Mouse (Mus musculus): ENCODE data around the gene Fam110c. TPM values are rescaled to one million over a fixed set of nuclear protein-coding genes. Genes with fewer than 3 reads are reported as not detected.
A peak's percentile ranks its signal among the peaks of the same experiment; 100 is the strongest.
"Not testable (repeated sequence)": the region's sequence is repeated elsewhere in the genome, so short reads cannot be mapped to it uniquely, and the experiment has no call there.

Gene Fam110c
- 0.17 and 0.38 TPM in 2 replicates for polyA plus RNA-seq (2014; fragmentation: Nextera tagmentation; extraction: Ambion mirVana)

- peak; percentile 76 for ATAC-seq (replicated peaks; ENCODE audit: insufficient number of reproducible peaks, low FRiP score, low TSS enrichment, low read depth)
- H3K36me3 ChIP-seq (replicated peaks; ENCODE audit: control insufficient read depth, insufficient read depth, low read depth, low read length): no peaks in the 10 kb centered on the region
- no peaks in the 10 kb centered on the region for H3K9me3 ChIP-seq (replicated peaks; ENCODE audit: control insufficient read depth, low read length)
- no peak within 1 kb of the TSS for H3K27ac ChIP-seq (replicated peaks; ENCODE audit: low read depth, low read length)
- H3K9ac ChIP-seq (replicated peaks; ENCODE audit: low read length): peak within 1 kb of the TSS; percentile 50
- H3K27me3 ChIP-seq (ENCODE audit: control insufficient read depth, insufficient read depth, low read length): peaks cover 28% of the 10 kb centered on the region
- peak within 1 kb of the TSS; percentile 91 for H3K4me2 ChIP-seq (ENCODE audit: low read depth, low read length)
- peak within 1 kb of the TSS; percentile 47 for H3K4me3 ChIP-seq (ENCODE audit: low read depth, low read length)
- 3% methylated on average over 50 of the region's 50 CpGs for WGBS
- peak; percentile 34 for DNase-seq (ENCODE audit: low spot score)
- peaks cover 2% of the 10 kb centered on the region; the same call in 1 of the 2 replicates for H3K4me1 ChIP-seq (ENCODE audit: control insufficient read depth, insufficient read depth, low read length)
These were observed at the start of gene Fam110c for GRCm38 (mm10) chr12:31073412-31074354. TSS of gene Fam110c (plus strand) at chr12:31073861.

GRCm38 (mm10) chr12:31026423-31026822, 47.2 kb upstream of the Fam110c start:
- 31% methylated on average over 7 of the region's 7 CpGs for WGBS
- DNase-seq (ENCODE audit: low spot score) (peak; percentile 76), ATAC-seq (replicated peaks; ENCODE audit: insufficient number of reproducible peaks, low FRiP score, low TSS enrichment, low read depth) (no peak)

GRCm38 (mm10) chr12:31052066-31052465, 21.6 kb upstream of the Fam110c start:
- WGBS: 81% methylated on average over 4 of the region's 4 CpGs
- H3K27me3 ChIP-seq (ENCODE audit: control insufficient read depth, insufficient read depth, low read length): no peaks in the 10 kb centered on the region
- no peak overlapping the region for H3K4me3 ChIP-seq (ENCODE audit: low read depth, low read length)
- H3K27ac ChIP-seq (replicated peaks; ENCODE audit: low read depth, low read length): no peak overlapping the region
- H3K36me3 ChIP-seq (replicated peaks; ENCODE audit: control insufficient read depth, insufficient read depth, low read depth, low read length): no peaks in the 10 kb centered on the region
- H3K4me2 ChIP-seq (ENCODE audit: low read depth, low read length): no peak overlapping the region
- H3K9ac ChIP-seq (replicated peaks; ENCODE audit: low read length): no peak overlapping the region
- no peak for ATAC-seq (replicated peaks; ENCODE audit: insufficient number of reproducible peaks, low FRiP score, low TSS enrichment, low read depth)
- H3K9me3 ChIP-seq (replicated peaks; ENCODE audit: control insufficient read depth, low read length): no peaks in the 10 kb centered on the region
- DNase-seq (ENCODE audit: low spot score): no peak
- H3K4me1 ChIP-seq (ENCODE audit: control insufficient read depth, insufficient read depth, low read length): no peaks in the 10 kb centered on the region

More at GRCm38 (mm10) chr12:31026423-31026822, 47.2 kb upstream of the Fam110c start:
- H3K27me3 ChIP-seq (ENCODE audit: control insufficient read depth, insufficient read depth, low read length): no peaks in the 10 kb centered on the region
- no peak overlapping the region for H3K4me3 ChIP-seq (ENCODE audit: low read depth, low read length)
- H3K4me1 ChIP-seq (ENCODE audit: control insufficient read depth, insufficient read depth, low read length): no peaks in the 10 kb centered on the region
- H3K36me3 ChIP-seq (replicated peaks; ENCODE audit: control insufficient read depth, insufficient read depth, low read depth, low read length): no peaks in the 10 kb centered on the region
- H3K27ac ChIP-seq (replicated peaks; ENCODE audit: low read depth, low read length): no peak overlapping the region
- H3K9ac ChIP-seq (replicated peaks; ENCODE audit: low read length): no peak overlapping the region
- H3K4me2 ChIP-seq (ENCODE audit: low read depth, low read length): no peak overlapping the region
- no peaks in the 10 kb centered on the region for H3K9me3 ChIP-seq (replicated peaks; ENCODE audit: control insufficient read depth, low read length)

DNA sequence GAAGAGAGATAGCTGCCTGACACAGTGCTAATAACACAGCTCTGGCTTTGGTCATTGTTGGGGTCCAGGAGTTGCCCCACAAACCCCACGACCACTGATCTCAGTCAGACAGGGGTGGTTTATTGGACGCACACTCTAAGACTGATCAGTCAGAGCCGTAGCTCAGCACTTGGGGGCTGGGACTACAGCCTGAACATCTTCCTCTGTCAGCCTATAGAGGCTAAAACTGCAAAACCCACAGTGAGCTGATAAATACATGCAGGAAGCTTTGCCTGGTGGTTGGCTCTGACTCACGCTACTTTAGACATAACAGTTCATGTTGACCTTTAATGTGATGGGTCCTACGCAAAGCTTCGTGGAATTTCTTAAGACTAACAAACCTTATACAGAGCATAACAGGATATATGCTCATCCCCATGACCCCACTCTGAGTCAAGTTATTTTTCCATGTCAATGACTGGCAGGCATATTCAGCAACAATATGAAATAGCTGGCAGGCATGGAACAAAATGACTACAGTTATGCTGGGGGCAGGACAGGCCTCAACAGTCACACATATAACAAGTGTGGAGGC, 17.3 kb upstream of the Fam110c start:
- H3K9me3 ChIP-seq (replicated peaks; ENCODE audit: control insufficient read depth, low read length): no peaks in the 10 kb centered on the region
- no peak overlapping the region for H3K27ac ChIP-seq (replicated peaks; ENCODE audit: low read depth, low read length)
- no peak overlapping the region for H3K4me2 ChIP-seq (ENCODE audit: low read depth, low read length)
- DNase-seq (ENCODE audit: low spot score) (no peak), ATAC-seq (replicated peaks; ENCODE audit: insufficient number of reproducible peaks, low FRiP score, low TSS enrichment, low read depth) (no peak)
- 77% methylated on average over 6 of the region's 6 CpGs for WGBS
- H3K4me1 ChIP-seq (ENCODE audit: control insufficient read depth, insufficient read depth, low read length): no peaks in the 10 kb centered on the region
- H3K4me3 ChIP-seq (ENCODE audit: low read depth, low read length): no peak overlapping the region
- no peaks in the 10 kb centered on the region for H3K27me3 ChIP-seq (ENCODE audit: control insufficient read depth, insufficient read depth, low read length)
- H3K36me3 ChIP-seq (replicated peaks; ENCODE audit: control insufficient read depth, insufficient read depth, low read depth, low read length): no peaks in the 10 kb centered on the region
- H3K9ac ChIP-seq (replicated peaks; ENCODE audit: low read length): no peak overlapping the region

DNA sequence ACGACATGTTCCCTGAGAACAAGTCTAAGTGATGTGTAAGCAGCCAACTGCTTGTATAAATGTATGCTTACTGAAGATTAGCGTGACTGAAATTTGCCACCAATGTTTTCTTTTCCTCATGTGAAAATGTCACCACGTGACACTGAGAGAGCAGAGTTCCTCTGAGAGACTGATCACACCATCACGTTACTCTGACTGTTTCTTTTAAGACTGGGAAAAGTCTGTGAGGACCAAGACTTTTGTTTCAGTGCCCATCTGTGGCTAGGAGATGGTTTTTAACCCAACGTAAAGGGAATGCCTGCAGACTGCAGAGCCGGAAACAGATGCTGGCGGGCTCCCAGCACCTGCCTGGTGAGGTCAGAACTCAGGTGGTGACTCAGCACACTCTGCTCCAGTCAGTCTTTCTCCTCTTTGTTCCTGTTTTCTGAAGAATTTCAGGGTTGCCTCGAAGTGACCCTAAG, 14.2 kb upstream of the Fam110c start:
- H3K27ac ChIP-seq (replicated peaks; ENCODE audit: low read depth, low read length): no peak overlapping the region
- H3K9ac ChIP-seq (replicated peaks; ENCODE audit: low read length): no peak overlapping the region
- H3K27me3 ChIP-seq (ENCODE audit: control insufficient read depth, insufficient read depth, low read length): no peaks in the 10 kb centered on the region
- 48% methylated on average over 8 of the region's 8 CpGs for WGBS
- no peak overlapping the region for H3K4me3 ChIP-seq (ENCODE audit: low read depth, low read length)
- no peaks in the 10 kb centered on the region for H3K4me1 ChIP-seq (ENCODE audit: control insufficient read depth, insufficient read depth, low read length)
- DNase-seq (ENCODE audit: low spot score): no peak
- no peaks in the 10 kb centered on the region for H3K9me3 ChIP-seq (replicated peaks; ENCODE audit: control insufficient read depth, low read length)
- H3K36me3 ChIP-seq (replicated peaks; ENCODE audit: control insufficient read depth, insufficient read depth, low read depth, low read length): no peaks in the 10 kb centered on the region
- H3K4me2 ChIP-seq (ENCODE audit: low read depth, low read length): no peak overlapping the region
- ATAC-seq (replicated peaks; ENCODE audit: insufficient number of reproducible peaks, low FRiP score, low TSS enrichment, low read depth): no peak

DNA sequence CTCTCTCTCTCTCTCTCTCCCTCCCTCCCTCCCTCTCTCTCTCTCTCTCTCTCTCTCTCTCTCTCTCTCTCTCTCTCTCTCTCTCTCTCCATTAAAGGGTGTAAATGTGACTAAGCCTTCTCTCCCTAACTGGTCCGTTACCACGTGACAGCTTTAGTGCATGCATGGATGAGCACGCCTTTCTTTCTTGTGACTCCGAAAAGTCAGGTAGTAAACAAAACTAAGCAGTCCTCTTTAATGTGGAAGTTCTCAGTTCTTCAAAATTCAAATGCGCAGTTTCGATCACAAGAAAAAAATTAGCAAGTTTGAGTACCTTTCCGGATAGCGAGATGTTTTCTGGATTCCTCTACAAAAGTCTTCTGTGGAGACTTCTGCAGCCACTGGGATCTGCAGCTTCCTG, 13.4 kb upstream of the Fam110c start:
- no peak overlapping the region for H3K9ac ChIP-seq (replicated peaks; ENCODE audit: low read length)
- no peak for ATAC-seq (replicated peaks; ENCODE audit: insufficient number of reproducible peaks, low FRiP score, low TSS enrichment, low read depth)

DNA sequence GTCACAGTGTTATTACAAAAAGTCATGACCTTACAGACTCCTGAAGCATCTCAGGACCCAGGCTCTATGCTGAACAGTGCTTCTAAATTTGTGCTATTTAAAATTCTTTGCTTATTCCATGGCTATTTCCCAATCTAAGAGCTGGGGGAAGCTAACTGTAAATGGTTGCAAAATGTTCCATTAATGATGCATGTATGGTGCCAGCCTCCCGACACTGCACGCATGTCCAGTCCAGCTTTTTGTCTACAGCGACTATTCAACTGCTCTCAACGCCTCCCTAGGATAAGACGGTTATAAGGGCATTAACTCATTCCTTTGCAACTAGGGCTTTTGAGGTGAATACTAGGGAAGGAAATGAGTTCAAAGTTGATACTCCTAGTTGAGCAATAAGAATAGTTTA, 2.4 kb upstream of the Fam110c start:
- ATAC-seq (replicated peaks; ENCODE audit: insufficient number of reproducible peaks, low FRiP score, low TSS enrichment, low read depth) (no peak), DNase-seq (ENCODE audit: low spot score) (no peak)
- Histone ChIP-seq H3K9ac (replicated peaks; ENCODE audit: low read length) (no peak overlapping the region), H3K27me3 (ENCODE audit: control insufficient read depth, insufficient read depth, low read length) (peaks cover 28% of the 10 kb centered on the region), H3K36me3 (replicated peaks; ENCODE audit: control insufficient read depth, insufficient read depth, low read depth, low read length) (no peaks in the 10 kb centered on the region), H3K4me2 (ENCODE audit: low read depth, low read length) (no peak overlapping the region), H3K4me3 (ENCODE audit: low read depth, low read length) (no peak overlapping the region), H3K27ac (replicated peaks; ENCODE audit: low read depth, low read length) (no peak overlapping the region), H3K4me1 (ENCODE audit: control insufficient read depth, insufficient read depth, low read length) (peaks cover 2% of the 10 kb centered on the region; the same call in 1 of the 2 replicates), H3K9me3 (replicated peaks; ENCODE audit: control insufficient read depth, low read length) (no peaks in the 10 kb centered on the region)
- WGBS: 82% methylated on average over 5 of the region's 5 CpGs

More for the DNA sequence above, 13.4 kb upstream of the Fam110c start:
- Histone ChIP-seq H3K36me3 (replicated peaks; ENCODE audit: control insufficient read depth, insufficient read depth, low read depth, low read length) (no peaks in the 10 kb centered on the region), H3K27ac (replicated peaks; ENCODE audit: low read depth, low read length) (no peak overlapping the region), H3K4me2 (ENCODE audit: low read depth, low read length) (no peak overlapping the region), H3K4me1 (ENCODE audit: control insufficient read depth, insufficient read depth, low read length) (no peaks in the 10 kb centered on the region), H3K4me3 (ENCODE audit: low read depth, low read length) (no peak overlapping the region), H3K9me3 (replicated peaks; ENCODE audit: control insufficient read depth, low read length) (no peaks in the 10 kb centered on the region), H3K27me3 (ENCODE audit: control insufficient read depth, insufficient read depth, low read length) (no peaks in the 10 kb centered on the region)
- DNase-seq (ENCODE audit: low spot score): no peak
- WGBS: 62% methylated on average over 8 of the region's 8 CpGs

- Histone ChIP-seq H3K4me3 (ENCODE audit: low read depth, low read length) (peak overlapping the region; percentile 47), H3K4me2 (ENCODE audit: low read depth, low read length) (peak overlapping the region; percentile 91), H3K27me3 (ENCODE audit: control insufficient read depth, insufficient read depth, low read length) (peaks cover 28% of the 10 kb centered on the region)
- peak; percentile 44; the same call in 1 of the 2 replicates for ATAC-seq (replicated peaks; ENCODE audit: insufficient number of reproducible peaks, low FRiP score, low TSS enrichment, low read depth)
- not testable (repeated sequence) for H3K9ac ChIP-seq (replicated peaks; ENCODE audit: low read length); DNase-seq (ENCODE audit: low spot score); H3K36me3 ChIP-seq (replicated peaks; ENCODE audit: control insufficient read depth, insufficient read depth, low read depth, low read length); H3K9me3 ChIP-seq (replicated peaks; ENCODE audit: control insufficient read depth, low read length); H3K27ac ChIP-seq (replicated peaks; ENCODE audit: low read depth, low read length); H3K4me1 ChIP-seq (ENCODE audit: control insufficient read depth, insufficient read depth, low read length)
- 0% methylated on average over 10 of the region's 18 CpGs for WGBS
These were observed 710 bp downstream of the Fam110c start for GRCm38 (mm10) chr12:31074355-31074786.

All from embryonic facial prominence, embryonic 11.5 days (tissue).